Mouse (Mus musculus): ENCODE data around the gene Fam204a. TPM values are rescaled to one million over a fixed set of nuclear protein-coding genes. Genes with fewer than 3 reads are reported as not detected.

Gene Fam204a
- 10 to 100 TPM; 21.7 to 23.0 TPM for total RNA-seq (2021)
- long read RNA-seq, experiment 1, transcript Fam204a-201 (8 exons, 2,035 nt), result major isoform, 6 of 21 reads
- long read RNA-seq, experiment 1, partial matches to known transcripts, result 0 of 21 reads
- long read RNA-seq, experiment 1, other reads (novel, unspliced or antisense), result 11 of 21 reads
- long read RNA-seq, experiment 2, partial matches to known transcripts, result 2 of 18 reads
- long read RNA-seq, experiment 2, other reads (novel, unspliced or antisense), result 10 of 18 reads

- peak; percentile 96 to 98 for DNase-seq
These were observed at the start of gene Fam204a for GRCm38 (mm10) chr19:60225899-60226844. Fam204a (minus strand) TSS chr19:60226701.

GRCm38 (mm10) chr19:60265789-60266188, 39.3 kb upstream of the Fam204a start:
- no peak for DNase-seq

GRCm38 (mm10) chr19:60260689-60261088, 34.2 kb upstream of the Fam204a start:
- no peak for DNase-seq

- no peak for DNase-seq
These were observed 25.5 kb upstream of the Fam204a start for GRCm38 (mm10) chr19:60252021-60252420.

- no peak for DNase-seq
These were observed 24.7 kb upstream of the Fam204a start for GRCm38 (mm10) chr19:60251197-60251596.

GRCm38 (mm10) chr19:60245250-60245649, 18.7 kb upstream of the Fam204a start:
- DNase-seq, result no peak

- DNase-seq, result no peak
These were observed 16.1 kb upstream of the Fam204a start for GRCm38 (mm10) chr19:60242620-60243019.

- no peak for DNase-seq
These were observed 15.6 kb upstream of the Fam204a start for GRCm38 (mm10) chr19:60241916-60242602.

GRCm38 (mm10) chr19:60231542-60231941, 5.0 kb upstream of the Fam204a start:
- no peak for DNase-seq

GRCm38 (mm10) chr19:60226845-60227235, 339 bp upstream of the Fam204a start:
- DNase-seq, result no peak

GRCm38 (mm10) chr19:60219395-60219794, 7.1 kb downstream of the Fam204a start:
- no peak for DNase-seq

- DNase-seq, result no peak
These were observed 8.5 kb downstream of the Fam204a start for GRCm38 (mm10) chr19:60217985-60218384.

- DNase-seq, result no peak
These were observed 18.3 kb downstream of the Fam204a start for GRCm38 (mm10) chr19:60208173-60208572.

- DNase-seq, result no peak
These were observed 22.3 kb downstream of the Fam204a start for GRCm38 (mm10) chr19:60204176-60204575.

- DNase-seq, result no peak
These were observed 26.2 kb downstream of the Fam204a start for GRCm38 (mm10) chr19:60200294-60200693.

GRCm38 (mm10) chr19:60199152-60199551, 27.3 kb downstream of the Fam204a start:
- DNase-seq, result no peak

- DNase-seq, result no peak
These were observed 33.7 kb downstream of the Fam204a start for GRCm38 (mm10) chr19:60192790-60193189.

- no peak for DNase-seq
These were observed 37.3 kb downstream of the Fam204a start for GRCm38 (mm10) chr19:60189206-60189605.

- DNase-seq, result peak in 1 of 2 experiments; percentile 5
These were observed 43.6 kb downstream of the Fam204a start for GRCm38 (mm10) chr19:60182901-60183300.

GRCm38 (mm10) chr19:60182171-60182570, 44.3 kb downstream of the Fam204a start:
- no peak for DNase-seq

- no peak for DNase-seq
These were observed 47.5 kb downstream of the Fam204a start for GRCm38 (mm10) chr19:60178771-60179563.

- DNase-seq, result no peak
These were observed 61.1 kb downstream of the Fam204a start for GRCm38 (mm10) chr19:60165417-60165816.
